Mouse (Mus musculus) olfactory bulb, adult 2 months (tissue): ENCODE measurements at regions not wholly inside any gene's neighbourhood (a gene's known extent, or its start where the extent isn't known, plus 50 kb on each side); places are given as distances from the start of the nearest gene placed in this dataset.

ENCODE experiments used
- H3K27ac ChIP-seq: fragments of 200-500 bp; 2 replicates; pipeline ENCODE4 v1.5.1; 2012; ENCODE audit warnings: low read depth, low read length; ENCODE audit not compliant: insufficient read depth
- H3K4me1 ChIP-seq: fragments of 200-500 bp; 2 replicates; pipeline ENCODE4 v1.6.1; 2012; ENCODE audit warnings: low read length; ENCODE audit not compliant: control insufficient read depth, insufficient read depth
- H3K4me3 ChIP-seq: fragments of 200-500 bp; 2 replicates; pipeline ENCODE4 v1.5.1; 2012; ENCODE audit warnings: mild to moderate bottlenecking, low read depth, low read length, moderate library complexity; ENCODE audit not compliant: insufficient read depth
- CTCF ChIP-seq: fragments of 200-500 bp; IDR thresholded peaks from 2 replicates; pipeline ENCODE4 v1.5.1; 2012; ENCODE audit warnings: low read depth, mild to moderate bottlenecking, low read length, moderate library complexity; ENCODE audit not compliant: insufficient read depth
- POLR2A ChIP-seq: fragments of 200-500 bp; IDR thresholded peaks from 2 replicates; pipeline ENCODE4 v1.6.1; 2012; ENCODE audit warnings: mild to moderate bottlenecking, low read depth, low read length, moderate library complexity; ENCODE audit not compliant: insufficient read depth
- WGBS: fragments of 180-500 bp; shearing (Covaris S2); methylation state at CpG from one replicate; pipeline ENCODE4 v1.1.7; 2018; 5-methylcytosine and 5-hydroxymethylcytosine counted together

GRCm38 (mm10) chr15:85657441-85657989, 75.2 kb upstream of the Wnt7b start:
- WGBS: 36% methylated on average over 8 of the region's 8 CpGs
- peak overlapping the region; percentile 90 for H3K27ac ChIP-seq
- TF ChIP-seq POLR2A: no peak
- TF ChIP-seq CTCF: no peak
- H3K4me3 ChIP-seq: no peak overlapping the region
- H3K4me1 ChIP-seq: peaks cover 58% of the 10 kb centered on the region

DNA sequence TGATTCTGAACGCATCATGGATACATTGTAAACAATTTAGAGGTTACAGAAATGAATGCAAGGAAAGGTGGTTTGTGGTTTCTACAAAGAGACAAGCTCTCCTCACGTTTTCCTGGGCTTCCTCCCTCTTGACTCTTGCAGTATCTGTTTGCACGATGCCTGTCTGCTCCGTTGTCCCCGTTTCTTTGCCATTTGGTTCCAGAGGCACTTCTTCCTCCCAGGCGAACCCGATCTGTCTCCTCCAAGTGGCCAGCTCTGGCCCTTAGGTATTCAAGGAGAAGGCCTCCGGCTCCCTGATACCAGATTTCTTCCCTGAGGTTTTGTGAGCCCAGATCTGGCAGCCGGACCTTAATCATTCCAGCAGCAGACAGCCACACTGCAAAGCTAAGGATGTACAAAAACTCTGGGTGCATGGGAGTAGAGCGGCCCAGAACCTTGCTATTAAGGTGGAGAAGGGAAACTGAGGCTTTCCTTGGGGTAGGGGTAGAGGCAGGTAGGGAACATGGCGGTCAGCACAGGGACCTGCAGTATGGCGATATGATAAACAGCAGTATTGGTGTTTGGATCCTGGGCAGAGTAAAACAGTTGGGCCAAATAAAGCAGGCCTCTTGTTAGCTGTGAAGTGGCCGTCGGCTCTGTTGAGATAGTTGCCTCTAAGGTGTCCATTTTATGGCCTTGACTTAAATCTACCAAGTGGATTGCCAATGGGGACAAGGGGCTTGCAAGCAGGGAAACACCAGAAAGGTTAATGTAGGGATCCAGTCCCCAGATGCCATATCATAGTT, 76.0 kb upstream of the Wnt7b start:
- Histone ChIP-seq H3K27ac (peak overlapping the region; percentile 92), H3K4me1 (peaks cover 57% of the 10 kb centered on the region), H3K4me3 (peak overlapping the region; percentile 14; the same call in 1 of the 2 replicates)
- 53% methylated on average over 14 of the region's 14 CpGs for WGBS
- TF ChIP-seq POLR2A (no peak), CTCF (no peak)

DNA sequence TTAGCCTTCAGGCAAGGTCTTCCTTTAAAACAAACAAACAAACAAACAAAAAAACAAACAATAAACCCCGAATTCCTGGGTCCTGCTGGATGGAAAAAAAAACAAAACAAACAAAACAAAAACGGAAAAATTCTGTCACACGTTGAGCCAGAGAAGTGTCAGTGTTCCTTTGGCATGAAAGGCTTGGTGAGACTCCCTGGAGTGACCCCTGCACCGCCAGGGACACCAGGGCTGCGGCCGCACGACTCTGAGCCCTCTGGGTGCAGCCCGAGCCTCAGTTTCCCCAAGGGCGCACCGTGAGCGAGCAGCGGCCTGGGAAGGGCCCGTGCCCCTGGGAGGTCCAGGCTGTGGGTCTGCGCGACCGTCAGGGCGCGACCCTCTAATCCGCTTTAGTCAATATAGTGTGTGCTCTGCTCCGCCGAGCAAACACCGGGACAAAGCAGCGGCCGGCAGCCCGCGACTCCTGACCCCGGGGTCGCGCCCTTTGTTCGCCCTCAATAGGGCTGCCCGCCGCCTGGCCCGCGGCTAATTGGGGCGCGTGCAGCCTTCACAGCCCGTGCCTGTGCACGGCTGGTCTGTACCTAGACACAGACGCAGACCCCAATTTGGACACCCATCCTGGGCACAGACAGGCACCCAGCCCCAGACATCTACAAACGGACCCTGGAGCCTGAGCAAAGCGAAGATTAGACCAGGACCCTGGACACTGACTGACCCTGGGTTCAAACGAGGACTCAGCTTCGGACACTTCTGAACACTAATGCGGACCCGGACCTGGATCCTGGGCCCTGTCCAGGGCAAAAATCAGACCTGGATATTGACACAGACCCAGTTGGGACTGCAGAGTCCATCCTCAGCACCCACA, 74.0 kb upstream of the Ppara start:
- 30% methylated on average over 45 of the region's 45 CpGs for WGBS
- TF ChIP-seq POLR2A (no peak), CTCF (no peak)
- Histone ChIP-seq H3K4me1 (peaks cover 48% of the 10 kb centered on the region), H3K27ac (peak overlapping the region; percentile 93), H3K4me3 (no peak overlapping the region)

DNA sequence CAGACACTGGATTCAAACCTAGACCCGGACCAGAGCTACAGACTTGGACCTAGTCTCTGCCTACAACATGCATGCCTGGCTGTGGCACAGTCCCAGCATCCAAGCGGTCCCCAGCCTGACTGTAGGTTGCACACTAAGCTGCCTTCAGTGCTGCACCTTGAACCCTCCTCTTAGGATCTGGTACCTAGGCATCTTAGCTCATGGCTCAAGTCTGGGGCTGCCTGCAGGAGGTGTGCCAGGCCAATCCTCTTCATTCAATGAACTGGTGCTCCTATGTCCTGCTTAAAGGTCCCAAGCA, 73.4 kb upstream of the Ppara start:
- WGBS: 51% methylated on average over 2 of the region's 2 CpGs
- TF ChIP-seq POLR2A: no peak
- TF ChIP-seq CTCF: no peak

GRCm38 (mm10) chr15:85661771-85662170, 73.0 kb upstream of the Ppara start:
- TF ChIP-seq POLR2A (no peak), CTCF (no peak)
- 16% methylated on average over 5 of the region's 5 CpGs for WGBS
- Histone ChIP-seq H3K27ac (peak overlapping the region; percentile 93), H3K4me3 (no peak overlapping the region), H3K4me1 (peaks cover 43% of the 10 kb centered on the region)

More for the DNA sequence above, 73.4 kb upstream of the Ppara start:
- H3K27ac ChIP-seq: peak overlapping the region; percentile 93
- H3K4me3 ChIP-seq: no peak overlapping the region
- peaks cover 44% of the 10 kb centered on the region for H3K4me1 ChIP-seq

- 56% methylated on average over 8 of the region's 8 CpGs for WGBS
Measured at GRCm38 (mm10) chr15:85662271-85662670, 72.5 kb upstream of the Ppara start.

GRCm38 (mm10) chr15:85662673-85663072, 72.1 kb upstream of the Ppara start:
- H3K27ac ChIP-seq: peak overlapping the region; percentile 57
- WGBS: 52% methylated on average over 4 of the region's 4 CpGs
- no peak for TF ChIP-seq CTCF
- no peak for TF ChIP-seq POLR2A

More at GRCm38 (mm10) chr15:85662271-85662670, 72.5 kb upstream of the Ppara start:
- no peak overlapping the region for H3K4me3 ChIP-seq
- H3K4me1 ChIP-seq: peaks cover 41% of the 10 kb centered on the region
- TF ChIP-seq CTCF: no peak
- no peak for TF ChIP-seq POLR2A
- peak overlapping the region; percentile 57 for H3K27ac ChIP-seq

DNA sequence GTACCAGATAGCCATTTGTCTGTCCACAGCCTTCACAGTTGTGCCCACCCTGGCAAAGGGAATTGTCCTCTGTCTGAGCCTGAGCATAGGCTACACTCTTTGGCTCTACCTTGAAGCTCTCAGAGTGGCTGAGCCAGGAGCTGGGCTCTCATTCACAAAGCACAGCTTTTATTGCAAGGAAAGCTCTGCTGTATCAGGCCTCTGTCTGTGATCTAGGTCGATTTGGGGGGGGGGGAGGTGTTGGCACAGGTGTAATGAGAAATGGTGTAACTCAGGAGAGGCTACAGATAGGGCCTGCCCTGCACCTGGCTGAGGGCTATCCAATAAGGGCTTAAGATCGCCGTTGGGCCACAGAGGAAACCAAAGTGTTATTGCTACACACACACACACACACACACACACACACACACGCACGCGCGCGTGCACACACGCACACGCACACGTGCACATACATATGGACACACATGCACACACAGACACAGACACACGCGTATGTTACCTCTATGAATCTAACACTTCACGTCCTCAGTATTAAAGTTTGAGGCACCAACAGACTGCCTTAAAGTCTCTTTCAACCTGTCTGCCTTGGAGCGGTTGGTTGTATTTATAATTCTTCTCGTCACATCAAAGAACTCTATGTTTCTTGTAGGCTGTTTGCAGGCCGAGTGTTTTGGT, 70.9 kb upstream of the Ppara start:
- no peak overlapping the region; the same call in 1 of the 2 replicates for H3K4me3 ChIP-seq
- 62% methylated on average over 17 of the region's 17 CpGs for WGBS
- H3K27ac ChIP-seq: peak overlapping the region; percentile 70
- TF ChIP-seq POLR2A (no peak), CTCF (no peak)
- H3K4me1 ChIP-seq: peaks cover 37% of the 10 kb centered on the region

More at GRCm38 (mm10) chr15:85662673-85663072, 72.1 kb upstream of the Ppara start:
- Histone ChIP-seq H3K4me3 (no peak overlapping the region), H3K4me1 (peaks cover 41% of the 10 kb centered on the region)

- TF ChIP-seq POLR2A: no peak
- TF ChIP-seq CTCF: no peak
- Histone ChIP-seq H3K27ac (peak overlapping the region; percentile 70), H3K4me3 (no peak overlapping the region; the same call in 1 of the 2 replicates), H3K4me1 (peaks cover 37% of the 10 kb centered on the region)
- 24% methylated on average over 10 of the region's 10 CpGs for WGBS
Measured at GRCm38 (mm10) chr15:85664432-85664828, 70.4 kb upstream of the Ppara start.
